Mouse (Mus musculus) E14TG2a.4 (cell line): Measurements from ENCODE around the gene Mettl17.

Experiments used
- CTCF ChIP-seq: conservative IDR thresholded peaks from 2 replicates; pipeline ENCODE4 v1.5.1; 2014; ENCODE audit warnings: low read length
- NANOG ChIP-seq: IDR thresholded peaks from 2 replicates; pipeline ENCODE4 v1.6.1; 2014; ENCODE audit warnings: borderline replicate concordance, low read length, mixed read lengths
- POU5F1 ChIP-seq: IDR thresholded peaks from 2 replicates; pipeline ENCODE4 v1.6.1; 2014; ENCODE audit warnings: low read length, borderline replicate concordance

DNA sequence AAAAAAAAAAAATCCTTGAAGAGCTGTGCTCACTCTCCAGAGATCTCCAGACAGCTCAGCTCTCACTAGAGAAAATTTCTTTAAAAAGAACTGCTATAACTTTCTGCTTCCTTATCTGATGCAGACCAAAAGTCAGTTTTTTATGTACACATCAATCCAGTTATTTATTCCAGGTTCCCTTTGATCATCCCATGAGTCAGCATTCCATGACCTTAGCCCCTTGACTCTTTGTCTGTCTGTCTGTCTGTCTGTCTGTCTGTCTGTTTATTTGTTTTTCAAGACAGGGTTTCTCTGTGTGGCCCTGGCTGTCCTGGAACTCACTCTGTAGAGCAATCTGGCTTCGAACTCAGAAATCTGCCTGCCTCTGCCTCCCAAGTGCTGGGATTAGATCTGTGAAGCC is 14.7 kb downstream of the Mettl17 start:
- TF ChIP-seq CTCF (no peak), NANOG (no peak), POU5F1 (no peak)
